Mouse (Mus musculus) right cerebral cortex, postnatal 36 days (tissue): ENCODE data around the gene Zscan25.
A peak's percentile ranks its signal among the peaks of the same experiment; 100 is the strongest.
"Not testable (repeated sequence)": the region's sequence is repeated elsewhere in the genome, so short reads cannot be mapped to it uniquely, and the experiment has no call there.

ENCODE experiments used
- DNase-seq, 2 experiments: peaks; one replicate each; pipeline ENCODE4 v3.0.0; 2022; ENCODE audit warnings: low spot score in 2 of 2, mixed read lengths in 1 of 2

Zscan25 gene

GRCm38 (mm10) chr5:145280371-145281143, at the start of gene Zscan25:
Zscan25 (plus strand) TSS chr5:145280500.
- peak; percentile 90 for DNase-seq

- DNase-seq: no peak
Measured at GRCm38 (mm10) chr5:145230641-145231040, 49.7 kb upstream of the Zscan25 start.

- DNase-seq: peak; percentile 95 to 97
Measured at GRCm38 (mm10) chr5:145231367-145231871, 48.9 kb upstream of the Zscan25 start, which contains the start of gene Zfp655. Zfp655 (plus strand) TSS chr5:145231715.

- DNase-seq: no peak
Measured at GRCm38 (mm10) chr5:145231893-145232411, 48.3 kb upstream of the Zscan25 start.

- no peak for DNase-seq
Measured at GRCm38 (mm10) chr5:145234636-145235035, 45.7 kb upstream of the Zscan25 start.

GRCm38 (mm10) chr5:145249520-145249919, 30.8 kb upstream of the Zscan25 start:
- DNase-seq: no peak

GRCm38 (mm10) chr5:145273568-145273967, 6.7 kb upstream of the Zscan25 start:
- DNase-seq: not testable (repeated sequence)

- DNase-seq: no peak
Measured at GRCm38 (mm10) chr5:145279948-145280347, 352 bp upstream of the Zscan25 start.

- no peak for DNase-seq
Measured at GRCm38 (mm10) chr5:145288382-145288781, 8.1 kb downstream of the Zscan25 start.

GRCm38 (mm10) chr5:145290697-145291096, 10.4 kb downstream of the Zscan25 start:
- DNase-seq: no peak

GRCm38 (mm10) chr5:145292398-145292797, 12.1 kb downstream of the Zscan25 start:
- DNase-seq: no peak

GRCm38 (mm10) chr5:145300469-145300868, 20.2 kb downstream of the Zscan25 start:
- no peak for DNase-seq

- DNase-seq: not testable (repeated sequence)
Measured at GRCm38 (mm10) chr5:145301796-145302195, 21.5 kb downstream of the Zscan25 start.

- no peak for DNase-seq
Measured at GRCm38 (mm10) chr5:145302424-145302823, 22.1 kb downstream of the Zscan25 start.

GRCm38 (mm10) chr5:145306953-145307352, 26.7 kb downstream of the Zscan25 start:
- not testable (repeated sequence) for DNase-seq

- not testable (repeated sequence) for DNase-seq
Measured at GRCm38 (mm10) chr5:145307811-145308210, 27.5 kb downstream of the Zscan25 start.

- no peak for DNase-seq
Measured at GRCm38 (mm10) chr5:145313845-145314244, 33.5 kb downstream of the Zscan25 start.

GRCm38 (mm10) chr5:145317141-145317540, 36.8 kb downstream of the Zscan25 start:
- DNase-seq: no peak

GRCm38 (mm10) chr5:145338756-145339155, 58.5 kb downstream of the Zscan25 start:
- peak in 1 of 2 experiments; percentile 20 for DNase-seq
